Mouse (Mus musculus) heart, adult 2 months (tissue): ENCODE data around the gene Plekhh1. TPM values are rescaled to one million over a fixed set of nuclear protein-coding genes. Genes with fewer than 3 reads are reported as not detected.

Experiments
- DNase-seq, 2 experiments: peaks; one replicate each; pipeline ENCODE4 v3.0.0; 2021
- H3K27ac ChIP-seq: fragments of 200-600 bp; 2 replicates; pipeline ENCODE4 v1.8.1; 2022
- H3K27me3 ChIP-seq: fragments of 200-500 bp; 2 replicates; pipeline ENCODE4 v1.6.1; 2012; ENCODE audit warnings: mild to moderate bottlenecking, low read length, inconsistent platforms, mixed read lengths; ENCODE audit not compliant: control insufficient read depth, insufficient read depth
- H3K36me3 ChIP-seq: fragments of 200-500 bp; 2 replicates; pipeline ENCODE4 v1.6.1; 2012; ENCODE audit warnings: low read length, inconsistent platforms; ENCODE audit not compliant: control insufficient read depth, insufficient read depth
- H3K4me1 ChIP-seq: fragments of 200-500 bp; 2 replicates; pipeline ENCODE4 v1.6.1; 2011; ENCODE audit warnings: low read length; ENCODE audit not compliant: control insufficient read depth, insufficient read depth
- H3K4me3 ChIP-seq: fragments of 200-600 bp; 2 replicates; pipeline ENCODE4 v1.8.1; 2022
- H3K79me2 ChIP-seq: fragments of 200-500 bp; replicated peaks from 2 replicates; pipeline ENCODE4 v1.6.1; 2012; ENCODE audit warnings: mild to moderate bottlenecking, inconsistent platforms, low read length, moderate library complexity, mixed read lengths; ENCODE audit not compliant: control insufficient read depth, insufficient read depth
- H3K9ac ChIP-seq: fragments of 200-500 bp; 2 replicates; pipeline ENCODE4 v1.6.1; 2012; ENCODE audit warnings: low read depth, mild to moderate bottlenecking, control low read depth, inconsistent platforms, low read length, mixed read lengths
- CTCF ChIP-seq: fragments of 200-600 bp; IDR thresholded peaks from 2 replicates; pipeline ENCODE4 v1.8.1; 2022; ENCODE audit warnings: antibody characterized with exemption, mild to moderate bottlenecking, moderate library complexity
- EP300 ChIP-seq: fragments of 200-500 bp; IDR thresholded peaks from 2 replicates; pipeline ENCODE4 v1.6.1; 2011; ENCODE audit warnings: low read depth, low read length, control low read depth; ENCODE audit not compliant: insufficient read depth
- POLR2A ChIP-seq: fragments of 200-500 bp; IDR thresholded peaks from 2 replicates; pipeline ENCODE4 v1.6.1; 2011; ENCODE audit warnings: mild to moderate bottlenecking, low read depth, low read length, control low read depth; ENCODE audit not compliant: insufficient read depth
- WGBS: fragments of 180-500 bp; shearing (Covaris S2); methylation state at CpG from one replicate; pipeline ENCODE4 v1.1.7; 2018; 5-methylcytosine and 5-hydroxymethylcytosine counted together
- intact Hi-C: fragments of 180-260 bp; cut with DNase I; formaldehyde crosslinking; loops from one replicate; pipeline ENCODE4 v1.15.1; 2025
- polyA plus RNA-seq: library from polyadenylated mRNA; depleted of rRNA; stranded (reverse); fragments of >200 nt; gene quantifications from 2 replicates; pipeline ENCODE4 v1.2.3, GENCODE M21; 2012
- total RNA-seq, 2 experiments: library from RNA; stranded (reverse); gene quantifications; 2 replicates each; pipeline ENCODE4 v1.2.3; 2021

The Plekhh1 gene
- total and polyA plus RNA-seq, 3 experiments: 1.4 to 1.8 (median 1.7) TPM

- no peaks in the 10 kb centered on the region for H3K79me2 ChIP-seq
- H3K4me1 ChIP-seq: peaks cover 5% of the 10 kb centered on the region
- H3K27ac ChIP-seq: no peak overlapping the region
- H3K36me3 ChIP-seq: no peaks in the 10 kb centered on the region
- intact Hi-C loops: loop anchor here (5.0 kb wide), 1 partner anchor 88 kb away; no protein-coding TSS in a partner anchor
- 92% methylated on average over 5 of the region's 5 CpGs for WGBS
- no peak overlapping the region for H3K4me3 ChIP-seq
- no peaks in the 10 kb centered on the region for H3K27me3 ChIP-seq
- H3K9ac ChIP-seq: no peak overlapping the region
- no peak for DNase-seq
- no peak for TF ChIP-seq POLR2A
- no peak for TF ChIP-seq EP300
- TF ChIP-seq CTCF: no peak
Measured at GRCm38 (mm10) chr12:79005456-79005855, 23.5 kb upstream of the Plekhh1 start.

GRCm38 (mm10) chr12:79006076-79006475 lies 22.9 kb upstream of the Plekhh1 start:
- Histone ChIP-seq H3K27ac (no peak overlapping the region; the same call in 1 of the 2 replicates), H3K9ac (peak overlapping the region; percentile 94), H3K36me3 (no peaks in the 10 kb centered on the region), H3K4me3 (peak overlapping the region; percentile 92), H3K79me2 (no peaks in the 10 kb centered on the region), H3K4me1 (peaks cover 6% of the 10 kb centered on the region), H3K27me3 (no peaks in the 10 kb centered on the region)
- TF ChIP-seq POLR2A: no peak
- intact Hi-C loops: loop anchor here (2.0 to 5.0 kb wide), 2 partner anchors 25 to 89 kb away; no protein-coding TSS in a partner anchor
- WGBS: 38% methylated on average over 9 of the region's 9 CpGs
- DNase-seq: no peak

GRCm38 (mm10) chr12:79006478-79007125 lies 22.4 kb upstream of the Plekhh1 start:
- H3K27me3 ChIP-seq: no peaks in the 10 kb centered on the region
- H3K4me3 ChIP-seq: peak overlapping the region; percentile 92
- TF ChIP-seq CTCF: peak; percentile 61
- TF ChIP-seq EP300: no peak
- DNase-seq: peak; percentile 72
- H3K9ac ChIP-seq: peak overlapping the region; percentile 94
- peak overlapping the region; percentile 81 for H3K27ac ChIP-seq
- H3K79me2 ChIP-seq: no peaks in the 10 kb centered on the region
- intact Hi-C loops: loop anchor here (2.0 to 5.0 kb wide), 2 partner anchors 26 to 89 kb away; no protein-coding TSS in a partner anchor
- WGBS: under 1% methylated on average over 50 of the region's 53 CpGs
- no peaks in the 10 kb centered on the region for H3K36me3 ChIP-seq
- peaks cover 6% of the 10 kb centered on the region for H3K4me1 ChIP-seq

- H3K9ac ChIP-seq: peak within 1 kb of the TSS; percentile 94
- H3K4me1 ChIP-seq: peaks cover 6% of the 10 kb centered on the region
- intact Hi-C loops: loop anchor here (2.0 to 5.0 kb wide), 2 partner anchors 26 to 90 kb away; no protein-coding TSS in a partner anchor
- H3K36me3 ChIP-seq: no peaks in the 10 kb centered on the region
- H3K4me3 ChIP-seq: peak within 1 kb of the TSS; percentile 92
- WGBS: 6% methylated on average over 46 of the region's 49 CpGs
- no peak for TF ChIP-seq POLR2A
- TF ChIP-seq EP300: no peak
- TF ChIP-seq CTCF: no peak
- H3K79me2 ChIP-seq: no peaks in the 10 kb centered on the region
- H3K27me3 ChIP-seq: no peaks in the 10 kb centered on the region
- peak in 1 of 2 experiments; percentile 61 for DNase-seq
- H3K27ac ChIP-seq: peak within 1 kb of the TSS; percentile 81
Measured at GRCm38 (mm10) chr12:79007126-79007753, 21.7 kb upstream of the Plekhh1 start, which contains the start of gene Tmem229b. Gene Tmem229b (minus strand): TSS chr12:79007627.

- WGBS: 30% methylated on average over 3 of the region's 3 CpGs
- intact Hi-C loops: no loop called here
- H3K27ac ChIP-seq: peak overlapping the region; percentile 50
- no peaks in the 10 kb centered on the region for H3K27me3 ChIP-seq
- no peak overlapping the region for H3K4me3 ChIP-seq
- peaks cover 6% of the 10 kb centered on the region for H3K4me1 ChIP-seq
- no peaks in the 10 kb centered on the region for H3K79me2 ChIP-seq
- H3K9ac ChIP-seq: no peak overlapping the region
- H3K36me3 ChIP-seq: no peaks in the 10 kb centered on the region
- DNase-seq: peak in 1 of 2 experiments; percentile 8
- no peak for TF ChIP-seq EP300
- no peak for TF ChIP-seq POLR2A
- no peak for TF ChIP-seq CTCF
Measured at GRCm38 (mm10) chr12:79010569-79010968, 18.4 kb upstream of the Plekhh1 start.

GRCm38 (mm10) chr12:79016109-79016508 lies 12.9 kb upstream of the Plekhh1 start:
- Histone ChIP-seq H3K27ac (no peak overlapping the region), H3K79me2 (no peaks in the 10 kb centered on the region)
- no peak for DNase-seq

More at GRCm38 (mm10) chr12:79016109-79016508, 12.9 kb upstream of the Plekhh1 start:
- Histone ChIP-seq H3K4me1 (0 out of 2 replicates have a peak, but pooled peaks cover 2% of the 10 kb centered on the region), H3K4me3 (no peak overlapping the region), H3K27me3 (no peaks in the 10 kb centered on the region), H3K9ac (no peak overlapping the region), H3K36me3 (no peaks in the 10 kb centered on the region)
- TF ChIP-seq POLR2A: no peak
- TF ChIP-seq CTCF: no peak
- TF ChIP-seq EP300: no peak
- 48% methylated on average over 5 of the region's 5 CpGs for WGBS
- intact Hi-C loops: no loop called here
